Comparison of ENCODE assay signal across 8 mouse cellular contexts in genomic region chr12:4571864-4572263, GRCm38 (mm10). TPM values are rescaled to one million over a fixed set of nuclear protein-coding genes. Genes with fewer than 3 reads are reported as not detected.
DNase-seq lines count a peak whose midpoint lies in the region; ATAC-seq and TF ChIP-seq lines count a peak whose summit lies in the region.
"Had no signal": no experiment of that assay in that cellular context is flagged by ENCODE, and none has a peak within 500 bp of the region (broad histone marks: within the 10 kb centered on the region; RNA-seq: fewer than 3 reads in every experiment).

No protein-coding gene starts in this region.

- no peaks in the 10 kb centered on the region for H3K36me3 ChIP-seq in neural tube, embryonic 15.5 days
- H3K36me3 ChIP-seq in kidney, embryonic 14.5 days (ENCODE audit: control insufficient read depth, insufficient read depth, low read length): no peaks in the 10 kb centered on the region
- H3K36me3 ChIP-seq: hindbrain, embryonic 15.5 days had no signal

- H3K4me2 ChIP-seq in neural tube, embryonic 15.5 days: no peak overlapping the region
- no peak overlapping the region for H3K4me2 ChIP-seq in kidney, embryonic 14.5 days (replicated peaks; ENCODE audit: low read depth, low read length)
- H3K4me2 ChIP-seq: hindbrain, embryonic 15.5 days had no signal

- no peaks in the 10 kb centered on the region for H3K9me3 ChIP-seq in neural tube, embryonic 15.5 days (replicated peaks)
- no peaks in the 10 kb centered on the region for H3K9me3 ChIP-seq in kidney, embryonic 14.5 days (ENCODE audit: control insufficient read depth, low read length)
- H3K9me3 ChIP-seq: hindbrain, embryonic 15.5 days had no signal

- no peaks in the 10 kb centered on the region for H3K4me1 ChIP-seq in neural tube, embryonic 15.5 days
- H3K4me1 ChIP-seq in cortical plate, adult 2 months (ENCODE audit: control insufficient read depth, insufficient read depth, low read length): no peaks in the 10 kb centered on the region
- no peaks in the 10 kb centered on the region for H3K4me1 ChIP-seq in kidney, embryonic 14.5 days (ENCODE audit: control insufficient read depth, insufficient read depth, low read length)
- H3K4me1 ChIP-seq: hindbrain, embryonic 15.5 days had no signal

- no peak for TF ChIP-seq POLR2A in cortical plate, adult 2 months (IDR thresholded peaks at IDR 0.05; ENCODE audit: extremely low read depth, insufficient read depth, low read length)

- peak; percentile 21 for DNase-seq in neural tube, embryonic 10.5 days (ENCODE audit: extremely low spot score, low spot score)
- peak; percentile 96 for DNase-seq in R1 (ENCODE audit: low read depth, low spot score)
- no peak for DNase-seq in right cerebral cortex, postnatal 14 days

- H3K27ac ChIP-seq in neural tube, embryonic 15.5 days (replicated peaks): no peak overlapping the region
- no peak overlapping the region for H3K27ac ChIP-seq in cortical plate, adult 2 months (ENCODE audit: insufficient read depth, low read length)
- no peak overlapping the region for H3K27ac ChIP-seq in kidney, embryonic 14.5 days (ENCODE audit: low read depth, low read length)
- H3K27ac ChIP-seq: hindbrain, embryonic 15.5 days had no signal

- no peaks in the 10 kb centered on the region for H3K27me3 ChIP-seq in neural tube, embryonic 15.5 days (replicated peaks)
- no peaks in the 10 kb centered on the region for H3K27me3 ChIP-seq in kidney, embryonic 14.5 days (ENCODE audit: control insufficient read depth, insufficient read depth, low read length)
- H3K27me3 ChIP-seq: hindbrain, embryonic 15.5 days had no signal

- no peak overlapping the region for H3K9ac ChIP-seq in neural tube, embryonic 15.5 days (replicated peaks)
- no peak overlapping the region for H3K9ac ChIP-seq in kidney, embryonic 14.5 days (ENCODE audit: low read depth, low read length)
- H3K9ac ChIP-seq: hindbrain, embryonic 15.5 days had no signal

- TF ChIP-seq CTCF in cortical plate, adult 2 months (IDR thresholded peaks at IDR 0.05; ENCODE audit: extremely low read depth, insufficient read depth, low read length): peak; percentile 62

- no peak overlapping the region for H3K4me3 ChIP-seq in neural tube, embryonic 15.5 days (replicated peaks)
- no peak overlapping the region for H3K4me3 ChIP-seq in cortical plate, adult 2 months (ENCODE audit: insufficient read depth, low read length)
- no peak overlapping the region for H3K4me3 ChIP-seq in kidney, embryonic 14.5 days (ENCODE audit: low read length)
- H3K4me3 ChIP-seq: hindbrain, embryonic 15.5 days had no signal

- WGBS in neural tube, embryonic 15.5 days: 30% methylated on average over 5 of the region's 5 CpGs
- WGBS in kidney, embryonic 14.5 days: 18% methylated on average over 5 of the region's 5 CpGs

- ATAC-seq in neural tube, embryonic 15.5 days (ENCODE audit: low FRiP score): no peak
- 0 out of 2 replicates have a peak, but pooled peaks have one; percentile 64 for ATAC-seq in kidney, embryonic 14.5 days (ENCODE audit: low FRiP score, low TSS enrichment)
- ATAC-seq in megakaryocyte progenitor cell, adult 5-6 weeks (replicated peaks; ENCODE audit: poor library complexity): peak; percentile 100

RNA-seq across cellular contexts. Expression of gene Itsn2, which starts 20.6 kb away (rescaled TPM):
- polyA plus RNA-seq in neural tube, embryonic 15.5 days (2015; fragmentation: Nextera tagmentation; extraction: Ambion mirVana): 22.4 and 25.1 TPM in 2 replicates
- polyA plus RNA-seq in cortical plate, adult 2 months (2012; rRNA removed): 42.4 and 46.9 TPM in 2 replicates
- polyA plus RNA-seq in kidney, embryonic 14.5 days (2014; fragmentation: Nextera tagmentation; extraction: Ambion mirVana): 33.0 and 46.8 TPM in 2 replicates
- total RNA-seq in megakaryocyte progenitor cell, adult 5-6 weeks (2015): 78.3 and 94.5 TPM in 2 replicates
- 123 and 143 TPM in 2 replicates for total RNA-seq in megakaryocyte progenitor cell, adult 5-6 weeks (2017)

RNA-seq across cellular contexts. Expression of gene Gm3625, which starts 20.9 kb away (rescaled TPM):
- not detected in 2 replicates for polyA plus RNA-seq in neural tube, embryonic 15.5 days (2015; fragmentation: Nextera tagmentation; extraction: Ambion mirVana)
- not detected in 2 replicates for polyA plus RNA-seq in cortical plate, adult 2 months (2012; rRNA removed)
- polyA plus RNA-seq in kidney, embryonic 14.5 days (2014; fragmentation: Nextera tagmentation; extraction: Ambion mirVana): not detected in 2 replicates
- total RNA-seq in megakaryocyte progenitor cell, adult 5-6 weeks (2015): not detected in 2 replicates
- total RNA-seq in megakaryocyte progenitor cell, adult 5-6 weeks (2017): not detected in 2 replicates
- polyA plus RNA-seq: hindbrain, embryonic 15.5 days had no signal
